Mouse (Mus musculus) lung, adult 2 months (tissue): Measurements from ENCODE around the gene Abcb4.

Source experiments
- CTCF ChIP-seq: fragments of 200-500 bp; IDR thresholded peaks from 2 replicates; pipeline ENCODE4 v1.5.1; 2011; ENCODE audit warnings: mild to moderate bottlenecking, low read length, control low read depth; ENCODE audit not compliant: insufficient read depth
- POLR2A ChIP-seq: fragments of 200-500 bp; IDR thresholded peaks from 2 replicates; pipeline ENCODE4 v1.6.1; 2011; ENCODE audit warnings: low read depth, mild to moderate bottlenecking, control low read depth, low read length, borderline replicate concordance; ENCODE audit errors: extremely low read depth

DNA sequence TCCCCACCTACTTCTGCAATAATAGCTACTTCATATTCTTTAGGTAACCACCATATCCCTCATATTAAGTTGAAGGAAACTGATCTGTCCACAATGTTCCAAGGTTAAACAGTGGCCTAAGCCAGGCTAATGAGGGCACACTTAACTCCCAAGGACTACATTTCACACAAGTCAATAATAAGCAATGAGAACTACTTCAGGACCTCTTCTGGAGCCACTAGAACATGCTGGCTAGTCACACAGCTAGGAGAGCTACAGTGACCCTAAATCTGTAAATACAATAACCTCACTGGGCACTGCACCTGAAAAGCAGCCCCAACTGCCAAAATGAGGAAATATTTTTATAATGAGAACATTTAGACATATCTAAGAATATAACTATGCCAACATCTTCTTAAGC lies 81.2 kb downstream of the Abcb4 start:
- TF ChIP-seq CTCF (no peak), POLR2A (no peak)
